8 mouse cellular contexts compared by ENCODE assay signal in genomic region chr2:49620626-49621117, GRCm38 (mm10). TPM values are rescaled to one million over a fixed set of nuclear protein-coding genes. Genes with fewer than 3 reads are reported as not detected.
DNase-seq lines count a peak whose midpoint lies in the region; ATAC-seq lines count a peak whose summit lies in the region.

No protein-coding gene starts in this region.

- H3K9ac ChIP-seq in lung, embryonic 15.5 days, result no peak overlapping the region
- H3K9ac ChIP-seq in forebrain, embryonic 12.5 days, result peak overlapping the region; percentile 92
- H3K9ac ChIP-seq in neural tube, embryonic 14.5 days (replicated peaks; ENCODE audit: low read depth, low read length), result peak overlapping the region; percentile 98
- H3K9ac ChIP-seq in liver, embryonic 12.5 days, result no peak overlapping the region

- H3K36me3 ChIP-seq in lung, embryonic 15.5 days, result no peaks in the 10 kb centered on the region
- peaks cover 22% of the 10 kb centered on the region for H3K36me3 ChIP-seq in forebrain, embryonic 12.5 days (replicated peaks)
- no peaks in the 10 kb centered on the region; the same call in 1 of the 2 replicates for H3K36me3 ChIP-seq in neural tube, embryonic 14.5 days (ENCODE audit: control insufficient read depth, insufficient read depth, low read length)
- no peaks in the 10 kb centered on the region for H3K36me3 ChIP-seq in liver, embryonic 12.5 days

- no peaks in the 10 kb centered on the region for H3K9me3 ChIP-seq in lung, embryonic 15.5 days
- H3K9me3 ChIP-seq in forebrain, embryonic 12.5 days, result no peaks in the 10 kb centered on the region
- no peaks in the 10 kb centered on the region for H3K9me3 ChIP-seq in neural tube, embryonic 14.5 days (ENCODE audit: control insufficient read depth, low read length)
- H3K9me3 ChIP-seq in liver, embryonic 12.5 days (replicated peaks), result no peaks in the 10 kb centered on the region

- WGBS in lung, embryonic 15.5 days, result 17% methylated on average over 14 of the region's 14 CpGs
- WGBS in forebrain, embryonic 12.5 days, result 8% methylated on average over 14 of the region's 14 CpGs
- WGBS in neural tube, embryonic 14.5 days, result 13% methylated on average over 14 of the region's 14 CpGs
- WGBS in liver, embryonic 12.5 days (ENCODE audit: insufficient replicate concordance), result 25% methylated on average over 14 of the region's 14 CpGs

- H3K4me1 ChIP-seq in lung, embryonic 15.5 days, result peaks cover 10% of the 10 kb centered on the region
- peaks cover 17% of the 10 kb centered on the region for H3K4me1 ChIP-seq in forebrain, embryonic 12.5 days
- H3K4me1 ChIP-seq in neural tube, embryonic 14.5 days (ENCODE audit: control insufficient read depth, insufficient read depth, low read length), result peaks cover 15% of the 10 kb centered on the region
- H3K4me1 ChIP-seq in liver, embryonic 12.5 days, result peaks cover 7% of the 10 kb centered on the region

- H3K4me3 ChIP-seq in lung, embryonic 15.5 days, result no peak overlapping the region
- H3K4me3 ChIP-seq in forebrain, embryonic 12.5 days (replicated peaks), result peak overlapping the region; percentile 99
- peak overlapping the region; percentile 94 for H3K4me3 ChIP-seq in neural tube, embryonic 14.5 days (ENCODE audit: low read depth, low read length)
- no peak overlapping the region for H3K4me3 ChIP-seq in liver, embryonic 12.5 days

- H3K27ac ChIP-seq in lung, embryonic 15.5 days, result no peak overlapping the region
- peak overlapping the region; percentile 91 for H3K27ac ChIP-seq in forebrain, embryonic 12.5 days
- peak overlapping the region; percentile 92 for H3K27ac ChIP-seq in neural tube, embryonic 14.5 days (ENCODE audit: low read depth, low read length)
- no peak overlapping the region for H3K27ac ChIP-seq in liver, embryonic 12.5 days

- H3K4me2 ChIP-seq in lung, embryonic 15.5 days, result 0 out of 2 replicates have a peak overlapping the region, but pooled peaks have one; percentile 96
- peak overlapping the region; percentile 71 for H3K4me2 ChIP-seq in forebrain, embryonic 12.5 days
- peak overlapping the region; percentile 54 for H3K4me2 ChIP-seq in neural tube, embryonic 14.5 days (ENCODE audit: low read depth, low read length)
- H3K4me2 ChIP-seq in liver, embryonic 12.5 days, result no peak overlapping the region

- ATAC-seq in lung, embryonic 15.5 days (ENCODE audit: borderline replicate concordance, extremely low read depth, low FRiP score, low TSS enrichment), result no peak
- peak; percentile 77 for ATAC-seq in forebrain, embryonic 12.5 days (ENCODE audit: low FRiP score)
- peak; percentile 65 for ATAC-seq in neural tube, embryonic 14.5 days (ENCODE audit: low read depth)
- ATAC-seq in liver, embryonic 12.5 days, result no peak

- DNase-seq in lung, postnatal 14 days, result no peak
- DNase-seq in layer of hippocampus, postnatal 36 days, result peak; percentile 44 to 63
- DNase-seq in thymus, postnatal 10 days (ENCODE audit: low spot score in 2 of 2), result no peak
- DNase-seq in ovary, postnatal 14 days (ENCODE audit: low spot score), result no peak

- H3K27me3 ChIP-seq in lung, embryonic 15.5 days, result peaks cover 35% of the 10 kb centered on the region
- no peaks in the 10 kb centered on the region for H3K27me3 ChIP-seq in forebrain, embryonic 12.5 days
- H3K27me3 ChIP-seq in neural tube, embryonic 14.5 days (ENCODE audit: control insufficient read depth, insufficient read depth, low read length), result peaks cover 2% of the 10 kb centered on the region; the same call in 1 of the 2 replicates
- peaks cover 46% of the 10 kb centered on the region for H3K27me3 ChIP-seq in liver, embryonic 12.5 days (replicated peaks)

RNA-seq across cellular contexts. Expression of gene Kif5c, which starts 1.6 kb away (rescaled TPM):
- polyA plus RNA-seq in lung, embryonic 15.5 days (2015; fragmentation: Nextera tagmentation; extraction: Ambion mirVana), result 0.69 and 1.2 TPM in 2 replicates
- polyA plus RNA-seq in forebrain, embryonic 12.5 days (2016; fragmentation: Nextera tagmentation; extraction: Ambion mirVana), result 135 and 149 TPM in 2 replicates
- total RNA-seq in layer of hippocampus, postnatal 36 days (2021), result 100 to 1,000 TPM; 500 to 512 TPM
- 218 and 254 TPM in 2 replicates for polyA plus RNA-seq in neural tube, embryonic 14.5 days (2014; fragmentation: Nextera tagmentation; extraction: Ambion mirVana)
- polyA plus RNA-seq in liver, embryonic 12.5 days (2016; fragmentation: Nextera tagmentation; extraction: Ambion mirVana), result 0.20 and 0.21 TPM in 2 replicates

Comparison
In these comparisons a context has a peak if more than half of its experiments do, and no peak if none do; other contexts are left out.
1. ATAC-seq: peak in forebrain, embryonic 12.5 days (single experiment) and neural tube, embryonic 14.5 days (single experiment); none in lung, embryonic 15.5 days (single experiment) and liver, embryonic 12.5 days (single experiment).
2. H3K27ac ChIP-seq: peak in forebrain, embryonic 12.5 days (single experiment) and neural tube, embryonic 14.5 days (single experiment); none in lung, embryonic 15.5 days (single experiment) and liver, embryonic 12.5 days (single experiment).
3. H3K4me3 ChIP-seq: peak in forebrain, embryonic 12.5 days (single experiment) and neural tube, embryonic 14.5 days (single experiment); none in lung, embryonic 15.5 days (single experiment) and liver, embryonic 12.5 days (single experiment).
4. H3K9ac ChIP-seq: peak in forebrain, embryonic 12.5 days (single experiment) and neural tube, embryonic 14.5 days (single experiment); none in lung, embryonic 15.5 days (single experiment) and liver, embryonic 12.5 days (single experiment).
5. DNase-seq: peak in layer of hippocampus, postnatal 36 days (2 of 2); none in lung, postnatal 14 days (single experiment), thymus, postnatal 10 days (0 of 2) and ovary, postnatal 14 days (single experiment).
6. RNA of gene Kif5c, which starts 1.6 kb away (polyA plus RNA-seq): 218 to 254 TPM in neural tube, embryonic 14.5 days and 135 to 149 TPM in forebrain, embryonic 12.5 days; 0.69 to 1.2 TPM in lung, embryonic 15.5 days and 0.20 to 0.21 TPM in liver, embryonic 12.5 days; every median in the first group is over 10 times any median in the second.